Comparison of ENCODE assay signal across 8 mouse cellular contexts in genomic region chr5:134099496-134100211, GRCm38 (mm10). TPM values are rescaled to one million over a fixed set of nuclear protein-coding genes. Genes with fewer than 3 reads are reported as not detected.
DNase-seq lines count a peak whose midpoint lies in the region; ATAC-seq and TF ChIP-seq lines count a peak whose summit lies in the region.

Gene Castor2 (plus strand): TSS chr5:134099711.

- H3K4me2 ChIP-seq in heart, embryonic 14.5 days (ENCODE audit: low read length): peak within 1 kb of the TSS; percentile 93
- H3K4me2 ChIP-seq in liver, embryonic 11.5 days: peak within 1 kb of the TSS; percentile 95
- peak within 1 kb of the TSS; percentile 96 for H3K4me2 ChIP-seq in myocyte (ENCODE audit: low read depth)

- peak; percentile 88 for DNase-seq in CD4-positive helper T cell, adult 2 months (ENCODE audit: low read depth, low spot score)
- peak; percentile 99 for DNase-seq in brain, embryonic 14.5 days (ENCODE audit: low read depth)
- peak; percentile 95 for DNase-seq in forebrain, embryonic 10.5 days (ENCODE audit: extremely low spot score, low spot score)
- DNase-seq in kidney, postnatal 10 days: peak; percentile 98
- peak; percentile 90 for DNase-seq in liver, embryonic 11.5 days (ENCODE audit: low spot score)
- peak; percentile 79 to 89 for DNase-seq in spleen, postnatal 4 days (ENCODE audit: low spot score in 2 of 2)

- H3K4me1 ChIP-seq in forebrain, embryonic 10.5 days: peaks cover 47% of the 10 kb centered on the region
- peaks cover 2 to 26% of the 10 kb centered on the region in 2 experiments; a peak in 3 of 4 replicates for H3K4me1 ChIP-seq in heart, embryonic 14.5 days (ENCODE audit: control insufficient read depth in 2 of 2, insufficient read depth in 2 of 2, low read length in 2 of 2)
- peaks cover 3% of the 10 kb centered on the region; the same call in 1 of the 2 replicates for H3K4me1 ChIP-seq in liver, embryonic 11.5 days (replicated peaks; ENCODE audit: control insufficient read depth, insufficient read depth, low read length)

- no peaks in the 10 kb centered on the region for H3K9me3 ChIP-seq in forebrain, embryonic 10.5 days
- H3K9me3 ChIP-seq in heart, embryonic 14.5 days (ENCODE audit: control insufficient read depth, low read length): peaks cover 3% of the 10 kb centered on the region; the same call in 1 of the 2 replicates
- no peaks in the 10 kb centered on the region for H3K9me3 ChIP-seq in liver, embryonic 11.5 days (ENCODE audit: control insufficient read depth, low read length)

- ATAC-seq in heart, embryonic 14.5 days (ENCODE audit: insufficient number of reproducible peaks, insufficient read depth, low FRiP score, low read depth): peak; percentile 89
- ATAC-seq in liver, embryonic 11.5 days (replicated peaks; ENCODE audit: low FRiP score): peak; percentile 84

- peak within 1 kb of the TSS; percentile 90 for H3K27ac ChIP-seq in forebrain, embryonic 10.5 days
- H3K27ac ChIP-seq in heart, embryonic 14.5 days (replicated peaks in 1 of 2; ENCODE audit: control insufficient read depth in 1 of 2, insufficient read depth in 1 of 2, low read depth in 2 of 2, low read length in 2 of 2): peak within 1 kb of the TSS; percentile 56 to 65
- H3K27ac ChIP-seq in liver, embryonic 11.5 days (ENCODE audit: low read depth, low read length): no peak within 1 kb of the TSS

- no peak for TF ChIP-seq CTCF in brain, embryonic 14.5 days (IDR thresholded peaks at IDR 0.05; ENCODE audit: borderline replicate concordance, extremely low read depth, insufficient read depth, insufficient read length)

- peak within 1 kb of the TSS; percentile 86 for H3K4me3 ChIP-seq in forebrain, embryonic 10.5 days
- H3K4me3 ChIP-seq in heart, embryonic 14.5 days (ENCODE audit: control insufficient read depth in 1 of 2, insufficient read depth in 1 of 2, low read depth in 1 of 2, low read length in 2 of 2): peak within 1 kb of the TSS; percentile 78 to 85
- H3K4me3 ChIP-seq in liver, embryonic 11.5 days (ENCODE audit: low read depth, low read length): peak within 1 kb of the TSS; percentile 71
- peak within 1 kb of the TSS; percentile 44 for H3K4me3 ChIP-seq in myocyte

- peak; percentile 78; the same call in 1 of the 2 replicates for TF ChIP-seq POLR2A in brain, embryonic 14.5 days (IDR thresholded peaks at IDR 0.05; ENCODE audit: borderline replicate concordance, extremely low read depth, insufficient read depth, insufficient read length, poor library complexity, severe bottlenecking)
- peak; percentile 66 for TF ChIP-seq POLR2A in myocyte (IDR thresholded peaks at IDR 0.05; ENCODE audit: insufficient read length, low read depth)

- H3K36me3 ChIP-seq in forebrain, embryonic 10.5 days (replicated peaks): peaks cover 2% of the 10 kb centered on the region; the same call in 1 of the 2 replicates
- no peaks in the 10 kb centered on the region for H3K36me3 ChIP-seq in heart, embryonic 14.5 days (ENCODE audit: control insufficient read depth, insufficient read depth, low read length)
- no peaks in the 10 kb centered on the region for H3K36me3 ChIP-seq in liver, embryonic 11.5 days (ENCODE audit: control insufficient read depth, insufficient read depth, low read length)
- no peaks in the 10 kb centered on the region for H3K36me3 ChIP-seq in myocyte (ENCODE audit: control insufficient read depth, insufficient read depth)

- no peaks in the 10 kb centered on the region for H3K79me2 ChIP-seq in myocyte (ENCODE audit: control insufficient read depth, insufficient read depth)

- H3K9ac ChIP-seq in heart, embryonic 14.5 days (ENCODE audit: low read length): peak within 1 kb of the TSS; percentile 93
- peak within 1 kb of the TSS; percentile 62 for H3K9ac ChIP-seq in liver, embryonic 11.5 days (ENCODE audit: low read depth, low read length)

- under 1% methylated on average over 54 of the region's 58 CpGs for WGBS in forebrain, embryonic 10.5 days
- under 1% methylated on average over 46 of the region's 58 CpGs for WGBS in heart, embryonic 14.5 days
- under 1% methylated on average over 55 of the region's 58 CpGs for WGBS in liver, embryonic 11.5 days

- H3ac ChIP-seq in myocyte (ENCODE audit: control insufficient read depth, insufficient read length): peak within 1 kb of the TSS; percentile 56

- no peaks in the 10 kb centered on the region for H3K27me3 ChIP-seq in forebrain, embryonic 10.5 days (ENCODE audit: poor library complexity, severe bottlenecking)
- H3K27me3 ChIP-seq in heart, embryonic 14.5 days (ENCODE audit: control insufficient read depth, insufficient read depth, low read length): no peaks in the 10 kb centered on the region
- H3K27me3 ChIP-seq in liver, embryonic 11.5 days (replicated peaks; ENCODE audit: control insufficient read depth, insufficient read depth, low read length): 0 out of 2 replicates have a peak, but pooled peaks cover 2% of the 10 kb centered on the region
- no peaks in the 10 kb centered on the region for H3K27me3 ChIP-seq in myocyte (ENCODE audit: control insufficient read depth, insufficient read depth, insufficient read length)

TF ChIP-seq in myocyte, 11 proteins besides CTCF, POLR2A, EP300 and RAD21:
- TF ChIP-seq POLR2AphosphoS2 (IDR thresholded peaks at IDR 0.05; ENCODE audit: insufficient read length, low read depth) (peak; percentile 43), MYOG (IDR thresholded peaks at IDR 0.05; ENCODE audit: control insufficient read depth in 1 of 3, insufficient read depth in 1 of 3, insufficient read length in 2 of 3, low read depth in 2 of 3) (peak; percentile 53 to 90 (median 88)), MYOD1 (IDR thresholded peaks at IDR 0.05; ENCODE audit: control insufficient read depth in 1 of 3, insufficient read length in 2 of 3, low read depth in 2 of 3) (peak in 2 of 3 experiments; percentile 92), TCF12 (IDR thresholded peaks at IDR 0.05; ENCODE audit: insufficient read depth, poor library complexity, severe bottlenecking) (no peak)

RNA-seq across cellular contexts. Expression of gene Castor2, which starts in this region (rescaled TPM):
- polyA plus RNA-seq in brain, embryonic 14.5 days (2012; rRNA removed): 22.1 and 38.3 TPM in 2 replicates
- 7.9 and 8.8 TPM in 2 replicates for polyA plus RNA-seq in forebrain, embryonic 10.5 days (2016; fragmentation: Nextera tagmentation; extraction: Ambion mirVana)
- polyA plus RNA-seq in heart, embryonic 14.5 days (2014; fragmentation: Nextera tagmentation; extraction: Ambion mirVana): 6.2 and 7.7 TPM in 2 replicates
- 1.8 and 2.1 TPM in 2 replicates for polyA plus RNA-seq in liver, embryonic 11.5 days (2014; fragmentation: Nextera tagmentation; extraction: Ambion mirVana)
- 7.3 TPM for polyA plus RNA-seq in myocyte (2012; fragmentation: generic; extraction: Trizol)
